Mouse (Mus musculus): Measurements from ENCODE around the gene Hexim2. TPM values are rescaled to one million over a fixed set of nuclear protein-coding genes. Genes with fewer than 3 reads are reported as not detected.

Hexim2 gene
- polyA plus RNA-seq, 1 experiment from 2014 or later, result 29.8 TPM

- peak overlapping the region; percentile 22; the same call in 1 of the 2 replicates for H3K9ac ChIP-seq (replicated peaks; ENCODE audit: low read depth, low read length)
- H3K36me3 ChIP-seq (ENCODE audit: control insufficient read depth, insufficient read depth, low read length), result no peaks in the 10 kb centered on the region
- ATAC-seq (ENCODE audit: low read depth), result no peak
- H3K9me3 ChIP-seq (ENCODE audit: control insufficient read depth, low read length), result no peaks in the 10 kb centered on the region
- H3K27me3 ChIP-seq (ENCODE audit: control insufficient read depth, insufficient read depth, low read length), result no peaks in the 10 kb centered on the region
- H3K4me3 ChIP-seq (ENCODE audit: low read depth, low read length), result peak overlapping the region; percentile 24
- WGBS, result 61% methylated on average over 6 of the region's 6 CpGs
- peak overlapping the region; percentile 74 for H3K27ac ChIP-seq (ENCODE audit: low read depth, low read length)
- peaks cover 22% of the 10 kb centered on the region; the same call in 1 of the 2 replicates for H3K4me1 ChIP-seq (ENCODE audit: control insufficient read depth, insufficient read depth, low read length)
- peak overlapping the region; percentile 45 for H3K4me2 ChIP-seq (ENCODE audit: low read depth, low read length)
These were observed 1.4 kb downstream of the Hexim2 start for GRCm38 (mm10) chr11:103133456-103134185.

- Histone ChIP-seq H3K9me3 (ENCODE audit: control insufficient read depth, low read length) (no peaks in the 10 kb centered on the region), H3K4me2 (ENCODE audit: low read depth, low read length) (peak overlapping the region; percentile 45; the same call in 1 of the 2 replicates), H3K27me3 (ENCODE audit: control insufficient read depth, insufficient read depth, low read length) (no peaks in the 10 kb centered on the region), H3K4me1 (ENCODE audit: control insufficient read depth, insufficient read depth, low read length) (peaks cover 22% of the 10 kb centered on the region; the same call in 1 of the 2 replicates), H3K9ac (replicated peaks; ENCODE audit: low read depth, low read length) (no peak overlapping the region), H3K27ac (ENCODE audit: low read depth, low read length) (no peak overlapping the region), H3K36me3 (ENCODE audit: control insufficient read depth, insufficient read depth, low read length) (no peaks in the 10 kb centered on the region), H3K4me3 (ENCODE audit: low read depth, low read length) (no peak overlapping the region)
- no peak for ATAC-seq (ENCODE audit: low read depth)
- 88% methylated on average over 3 of the region's 3 CpGs for WGBS
These were observed 2.0 kb downstream of the Hexim2 start for GRCm38 (mm10) chr11:103134221-103134620.

- WGBS, result 91% methylated on average over 8 of the region's 8 CpGs
- no peaks in the 10 kb centered on the region for H3K27me3 ChIP-seq (ENCODE audit: control insufficient read depth, insufficient read depth, low read length)
- no peak overlapping the region for H3K9ac ChIP-seq (replicated peaks; ENCODE audit: low read depth, low read length)
- H3K4me1 ChIP-seq (ENCODE audit: control insufficient read depth, insufficient read depth, low read length), result peaks cover 17% of the 10 kb centered on the region; the same call in 1 of the 2 replicates
- ATAC-seq (ENCODE audit: low read depth), result no peak
- no peaks in the 10 kb centered on the region for H3K36me3 ChIP-seq (ENCODE audit: control insufficient read depth, insufficient read depth, low read length)
- no peaks in the 10 kb centered on the region for H3K9me3 ChIP-seq (ENCODE audit: control insufficient read depth, low read length)
- H3K27ac ChIP-seq (ENCODE audit: low read depth, low read length), result no peak overlapping the region
- H3K4me3 ChIP-seq (ENCODE audit: low read depth, low read length), result no peak overlapping the region
- no peak overlapping the region for H3K4me2 ChIP-seq (ENCODE audit: low read depth, low read length)
These were observed 3.9 kb downstream of the Hexim2 start for GRCm38 (mm10) chr11:103136039-103136577.

- H3K4me2 ChIP-seq (ENCODE audit: low read depth, low read length), result no peak overlapping the region
- no peak overlapping the region for H3K27ac ChIP-seq (ENCODE audit: low read depth, low read length)
- peaks cover 19% of the 10 kb centered on the region for H3K4me1 ChIP-seq (ENCODE audit: control insufficient read depth, insufficient read depth, low read length)
- WGBS, result 85% methylated on average over 14 of the region's 14 CpGs
- no peaks in the 10 kb centered on the region for H3K36me3 ChIP-seq (ENCODE audit: control insufficient read depth, insufficient read depth, low read length)
- H3K4me3 ChIP-seq (ENCODE audit: low read depth, low read length), result no peak overlapping the region
- no peaks in the 10 kb centered on the region for H3K27me3 ChIP-seq (ENCODE audit: control insufficient read depth, insufficient read depth, low read length)
- no peaks in the 10 kb centered on the region for H3K9me3 ChIP-seq (ENCODE audit: control insufficient read depth, low read length)
- ATAC-seq (ENCODE audit: low read depth), result no peak
- no peak overlapping the region for H3K9ac ChIP-seq (replicated peaks; ENCODE audit: low read depth, low read length)
These were observed 7.9 kb downstream of the Hexim2 start for GRCm38 (mm10) chr11:103139951-103140762.

- H3K4me3 ChIP-seq (ENCODE audit: low read depth, low read length), result no peak overlapping the region
- H3K9me3 ChIP-seq (ENCODE audit: control insufficient read depth, low read length), result no peaks in the 10 kb centered on the region
- ATAC-seq (ENCODE audit: low read depth), result no peak
- H3K27ac ChIP-seq (ENCODE audit: low read depth, low read length), result no peak overlapping the region
- H3K4me2 ChIP-seq (ENCODE audit: low read depth, low read length), result no peak overlapping the region
- H3K4me1 ChIP-seq (ENCODE audit: control insufficient read depth, insufficient read depth, low read length), result peaks cover 16% of the 10 kb centered on the region
- no peak overlapping the region for H3K9ac ChIP-seq (replicated peaks; ENCODE audit: low read depth, low read length)
- 60% methylated on average over 6 of the region's 6 CpGs for WGBS
- no peaks in the 10 kb centered on the region for H3K36me3 ChIP-seq (ENCODE audit: control insufficient read depth, insufficient read depth, low read length)
- no peaks in the 10 kb centered on the region for H3K27me3 ChIP-seq (ENCODE audit: control insufficient read depth, insufficient read depth, low read length)
These were observed 8.5 kb downstream of the Hexim2 start for GRCm38 (mm10) chr11:103140763-103141100.

- H3K27ac ChIP-seq (ENCODE audit: low read depth, low read length), result peak overlapping the region; percentile 74
- H3K4me3 ChIP-seq (ENCODE audit: low read depth, low read length), result no peak overlapping the region
- H3K36me3 ChIP-seq (ENCODE audit: control insufficient read depth, insufficient read depth, low read length), result no peaks in the 10 kb centered on the region
- H3K9me3 ChIP-seq (ENCODE audit: control insufficient read depth, low read length), result no peaks in the 10 kb centered on the region
- ATAC-seq (ENCODE audit: low read depth), result no peak
- H3K4me1 ChIP-seq (ENCODE audit: control insufficient read depth, insufficient read depth, low read length), result peaks cover 16% of the 10 kb centered on the region
- 38% methylated on average over 11 of the region's 11 CpGs for WGBS
- H3K4me2 ChIP-seq (ENCODE audit: low read depth, low read length), result no peak overlapping the region
- H3K27me3 ChIP-seq (ENCODE audit: control insufficient read depth, insufficient read depth, low read length), result no peaks in the 10 kb centered on the region
- 0 out of 2 replicates have a peak overlapping the region, but pooled peaks have one; percentile 25 for H3K9ac ChIP-seq (replicated peaks; ENCODE audit: low read depth, low read length)
These were observed 9.1 kb downstream of the Hexim2 start for GRCm38 (mm10) chr11:103141101-103141943.

- H3K4me1 ChIP-seq (ENCODE audit: control insufficient read depth, insufficient read depth, low read length), result peaks cover 16% of the 10 kb centered on the region
- no peak overlapping the region for H3K4me3 ChIP-seq (ENCODE audit: low read depth, low read length)
- 0 out of 2 replicates have a peak overlapping the region, but pooled peaks have one; percentile 25 for H3K9ac ChIP-seq (replicated peaks; ENCODE audit: low read depth, low read length)
- no peaks in the 10 kb centered on the region for H3K27me3 ChIP-seq (ENCODE audit: control insufficient read depth, insufficient read depth, low read length)
- WGBS, result 43% methylated on average over 1 of the region's 1 CpGs
- no peaks in the 10 kb centered on the region for H3K9me3 ChIP-seq (ENCODE audit: control insufficient read depth, low read length)
- H3K4me2 ChIP-seq (ENCODE audit: low read depth, low read length), result peak overlapping the region; percentile 44; the same call in 1 of the 2 replicates
- H3K36me3 ChIP-seq (ENCODE audit: control insufficient read depth, insufficient read depth, low read length), result no peaks in the 10 kb centered on the region
- H3K27ac ChIP-seq (ENCODE audit: low read depth, low read length), result peak overlapping the region; percentile 74
- no peak for ATAC-seq (ENCODE audit: low read depth)
These were observed 9.7 kb downstream of the Hexim2 start for GRCm38 (mm10) chr11:103141944-103142255.

GRCm38 (mm10) chr11:103142441-103143182, 10.4 kb downstream of the Hexim2 start:
- Histone ChIP-seq H3K4me1 (ENCODE audit: control insufficient read depth, insufficient read depth, low read length) (peaks cover 16% of the 10 kb centered on the region), H3K27me3 (ENCODE audit: control insufficient read depth, insufficient read depth, low read length) (no peaks in the 10 kb centered on the region), H3K27ac (ENCODE audit: low read depth, low read length) (peak overlapping the region; percentile 74), H3K4me2 (ENCODE audit: low read depth, low read length) (peak overlapping the region; percentile 44), H3K4me3 (ENCODE audit: low read depth, low read length) (peak overlapping the region; percentile 14; the same call in 1 of the 2 replicates), H3K9ac (replicated peaks; ENCODE audit: low read depth, low read length) (peak overlapping the region; percentile 35), H3K9me3 (ENCODE audit: control insufficient read depth, low read length) (no peaks in the 10 kb centered on the region), H3K36me3 (ENCODE audit: control insufficient read depth, insufficient read depth, low read length) (no peaks in the 10 kb centered on the region)
- peak; percentile 92 for ATAC-seq (ENCODE audit: low read depth)
- WGBS, result 24% methylated on average over 8 of the region's 8 CpGs

All from neural tube, embryonic 14.5 days (tissue).